Mouse (Mus musculus) heart, adult 18-20 months (tissue): ENCODE data around the gene 1110057P08Rik. TPM values are rescaled to one million over a fixed set of nuclear protein-coding genes. Genes with fewer than 3 reads are reported as not detected.
"Not testable (repeated sequence)": the region's sequence is repeated elsewhere in the genome, so short reads cannot be mapped to it uniquely, and the experiment has no call there.

ENCODE experiments used
- DNase-seq, 2 experiments: peaks; one replicate each; pipeline ENCODE4 v3.0.0; 2021 to 2022; ENCODE audit warnings: mixed read lengths in 1 of 2
- long read RNA-seq, 2 experiments: library from polyadenylated mRNA; stranded (forward); transcript quantifications; one replicate each; pipeline ENCODE4 v2.0.0; 2021
- total RNA-seq, 2 experiments: library from RNA; stranded (reverse); gene quantifications; 2 replicates each; pipeline ENCODE4 v1.2.3; 2021

Gene 1110057P08Rik
- total RNA-seq = not detected
- long read RNA-seq, experiment 1 = 0 reads
- long read RNA-seq, experiment 2 = 0 reads

- no peak for DNase-seq
Measured at GRCm38 (mm10) chr16:89174435-89174834, at the start of gene 1110057P08Rik. 1110057P08Rik (plus strand) TSS chr16:89174735.

GRCm38 (mm10) chr16:89140551-89140950 is 34.0 kb upstream of the 1110057P08Rik start, which contains the start of gene Gm6358:
Gm6358 (plus strand) TSS chr16:89140851.
- no peak for DNase-seq

GRCm38 (mm10) chr16:89150786-89151185 is 23.7 kb upstream of the 1110057P08Rik start, which contains the start of gene Gm10061:
Gm10061 (plus strand) TSS chr16:89151086.
- no peak for DNase-seq

GRCm38 (mm10) chr16:89157652-89158051 is 16.9 kb upstream of the 1110057P08Rik start, which contains the start of gene Gm9789:
Gm9789 (plus strand) TSS chr16:89157952.
- DNase-seq = no peak

- not testable (repeated sequence) for DNase-seq
Measured at GRCm38 (mm10) chr16:89169190-89169589, 5.3 kb upstream of the 1110057P08Rik start, which contains the start of gene Gm7735. Gm7735 (plus strand) TSS chr16:89169490.

- no peak for DNase-seq
Measured at GRCm38 (mm10) chr16:89188621-89189020, 14.1 kb downstream of the 1110057P08Rik start.

- DNase-seq = no peak
Measured at GRCm38 (mm10) chr16:89205561-89205960, 31.0 kb downstream of the 1110057P08Rik start, which contains the start of gene Krtap20-2. Krtap20-2 (plus strand) TSS chr16:89205861.

Other genes starting within 250 kb of the 1110057P08Rik start
- not detected for gene Krtap19-9b, start 242.5 kb upstream of the 1110057P08Rik start, total RNA-seq
- gene Krtap16-3, start 211.9 kb upstream of the 1110057P08Rik start, total RNA-seq = not detected
- gene Krtap22-2, start 164.0 kb upstream of the 1110057P08Rik start, total RNA-seq = not detected
- gene Gm10229, start 159.5 kb upstream of the 1110057P08Rik start, total RNA-seq = not detected
- not detected for gene Krtap6-1, start 143.0 kb upstream of the 1110057P08Rik start, total RNA-seq
- gene Gm10228, start 133.3 kb upstream of the 1110057P08Rik start, total RNA-seq = not detected
- gene Krtap6-5, start 126.9 kb upstream of the 1110057P08Rik start, total RNA-seq = not detected
- gene 1110025L11Rik, start 110.7 kb upstream of the 1110057P08Rik start, total RNA-seq = not detected
- gene Krtap6-3, start 90.7 kb upstream of the 1110057P08Rik start, total RNA-seq = not detected
- not detected for gene Gm6358, start 33.9 kb upstream of the 1110057P08Rik start, total RNA-seq
- not detected for gene Gm10061, start 23.6 kb upstream of the 1110057P08Rik start, total RNA-seq
- not detected for gene Gm9789, start 16.8 kb upstream of the 1110057P08Rik start, total RNA-seq
- gene Gm7735, start 5.2 kb upstream of the 1110057P08Rik start, total RNA-seq = not detected
- gene Krtap20-2, start 31.1 kb downstream of the 1110057P08Rik start, total RNA-seq = not detected
- gene Krtap21-1, start 229.1 kb downstream of the 1110057P08Rik start, total RNA-seq = not detected
- gene Krtap6-2, start 245.4 kb downstream of the 1110057P08Rik start, total RNA-seq = not detected